Mouse (Mus musculus): ENCODE data around the gene Sec24d. TPM values are rescaled to one million over a fixed set of nuclear protein-coding genes. Genes with fewer than 3 reads are reported as not detected.

Gene Sec24d
- polyA plus RNA-seq, 1 experiment from 2014 or later, result 59.4 TPM

GRCm38 (mm10) chr3:123324326-123324725, 57.1 kb downstream of the Sec24d start:
- ATAC-seq (ENCODE audit: low FRiP score, low TSS enrichment), result no peak
- no peak overlapping the region for H3K9ac ChIP-seq (ENCODE audit: low read depth, low read length)
- no peaks in the 10 kb centered on the region for H3K9me3 ChIP-seq (ENCODE audit: control insufficient read depth, low read length)
- H3K4me1 ChIP-seq (ENCODE audit: control insufficient read depth, insufficient read depth, low read length), result no peaks in the 10 kb centered on the region
- H3K27me3 ChIP-seq (ENCODE audit: control insufficient read depth, insufficient read depth, low read length), result no peaks in the 10 kb centered on the region
- WGBS, result 71% methylated on average over 4 of the region's 4 CpGs
- H3K36me3 ChIP-seq (ENCODE audit: control insufficient read depth, insufficient read depth, low read length), result peaks cover 4% of the 10 kb centered on the region; the same call in 1 of the 2 replicates
- H3K4me3 ChIP-seq (ENCODE audit: low read length), result no peak overlapping the region
- 0 out of 2 replicates have a peak overlapping the region, but pooled peaks have one; percentile 79 for H3K27ac ChIP-seq (ENCODE audit: low read depth, low read length)
- H3K4me2 ChIP-seq (replicated peaks; ENCODE audit: low read depth, low read length), result no peak overlapping the region

GRCm38 (mm10) chr3:123329251-123329650, 62.0 kb downstream of the Sec24d start:
- Histone ChIP-seq H3K27ac (ENCODE audit: low read depth, low read length) (peak overlapping the region; percentile 51; the same call in 1 of the 2 replicates), H3K9me3 (ENCODE audit: control insufficient read depth, low read length) (no peaks in the 10 kb centered on the region), H3K9ac (ENCODE audit: low read depth, low read length) (no peak overlapping the region), H3K4me2 (replicated peaks; ENCODE audit: low read depth, low read length) (no peak overlapping the region), H3K27me3 (ENCODE audit: control insufficient read depth, insufficient read depth, low read length) (no peaks in the 10 kb centered on the region), H3K36me3 (ENCODE audit: control insufficient read depth, insufficient read depth, low read length) (peaks cover 4% of the 10 kb centered on the region; the same call in 1 of the 2 replicates), H3K4me1 (ENCODE audit: control insufficient read depth, insufficient read depth, low read length) (0 out of 2 replicates have a peak, but pooled peaks cover 5% of the 10 kb centered on the region), H3K4me3 (ENCODE audit: low read length) (no peak overlapping the region)
- ATAC-seq (ENCODE audit: low FRiP score, low TSS enrichment), result no peak
- 59% methylated on average over 6 of the region's 6 CpGs for WGBS

GRCm38 (mm10) chr3:123330221-123330620, 63.0 kb downstream of the Sec24d start:
- no peak overlapping the region for H3K4me3 ChIP-seq (ENCODE audit: low read length)
- peak overlapping the region; percentile 2; the same call in 1 of the 2 replicates for H3K27ac ChIP-seq (ENCODE audit: low read depth, low read length)
- H3K36me3 ChIP-seq (ENCODE audit: control insufficient read depth, insufficient read depth, low read length), result peaks cover 4% of the 10 kb centered on the region; the same call in 1 of the 2 replicates
- H3K9ac ChIP-seq (ENCODE audit: low read depth, low read length), result no peak overlapping the region
- no peaks in the 10 kb centered on the region for H3K27me3 ChIP-seq (ENCODE audit: control insufficient read depth, insufficient read depth, low read length)
- 62% methylated on average over 4 of the region's 4 CpGs for WGBS
- H3K4me2 ChIP-seq (replicated peaks; ENCODE audit: low read depth, low read length), result no peak overlapping the region
- H3K4me1 ChIP-seq (ENCODE audit: control insufficient read depth, insufficient read depth, low read length), result 0 out of 2 replicates have a peak, but pooled peaks cover 5% of the 10 kb centered on the region
- H3K9me3 ChIP-seq (ENCODE audit: control insufficient read depth, low read length), result no peaks in the 10 kb centered on the region
- ATAC-seq (ENCODE audit: low FRiP score, low TSS enrichment), result 0 out of 2 replicates have a peak, but pooled peaks have one; percentile 40

GRCm38 (mm10) chr3:123332330-123333054, 65.2 kb downstream of the Sec24d start:
- peak overlapping the region; percentile 57; the same call in 1 of the 2 replicates for H3K27ac ChIP-seq (ENCODE audit: low read depth, low read length)
- 75% methylated on average over 2 of the region's 2 CpGs for WGBS
- no peak overlapping the region for H3K4me3 ChIP-seq (ENCODE audit: low read length)
- no peak overlapping the region for H3K4me2 ChIP-seq (replicated peaks; ENCODE audit: low read depth, low read length)
- ATAC-seq (ENCODE audit: low FRiP score, low TSS enrichment), result no peak; the same call in 1 of the 2 replicates
- H3K9me3 ChIP-seq (ENCODE audit: control insufficient read depth, low read length), result no peaks in the 10 kb centered on the region
- no peaks in the 10 kb centered on the region for H3K27me3 ChIP-seq (ENCODE audit: control insufficient read depth, insufficient read depth, low read length)
- peaks cover 4% of the 10 kb centered on the region; the same call in 1 of the 2 replicates for H3K36me3 ChIP-seq (ENCODE audit: control insufficient read depth, insufficient read depth, low read length)
- H3K9ac ChIP-seq (ENCODE audit: low read depth, low read length), result no peak overlapping the region
- 0 out of 2 replicates have a peak, but pooled peaks cover 8% of the 10 kb centered on the region for H3K4me1 ChIP-seq (ENCODE audit: control insufficient read depth, insufficient read depth, low read length)

DNA sequence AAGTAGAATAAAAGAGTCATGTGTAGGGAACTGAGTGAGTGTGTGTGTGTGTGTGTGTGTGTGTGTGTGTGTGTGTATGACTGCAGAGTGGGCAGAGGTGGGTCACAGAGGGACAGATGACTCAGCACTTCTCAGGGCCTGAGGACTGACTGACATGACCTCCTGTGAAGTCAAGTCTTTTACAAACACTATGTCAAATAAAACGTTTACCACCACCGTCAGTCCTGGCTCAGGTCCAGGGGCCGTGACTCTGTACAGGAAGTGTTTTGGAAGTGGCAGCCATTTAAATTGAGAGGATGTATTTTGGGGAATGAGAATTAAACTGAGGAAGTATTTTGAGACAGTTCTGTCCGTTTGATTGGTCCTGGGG, 65.8 kb downstream of the Sec24d start:
- ATAC-seq (ENCODE audit: low FRiP score, low TSS enrichment), result peak; percentile 21; the same call in 1 of the 2 replicates
- Histone ChIP-seq H3K4me1 (ENCODE audit: control insufficient read depth, insufficient read depth, low read length) (peaks cover 11% of the 10 kb centered on the region; the same call in 1 of the 2 replicates), H3K27me3 (ENCODE audit: control insufficient read depth, insufficient read depth, low read length) (no peaks in the 10 kb centered on the region), H3K27ac (ENCODE audit: low read depth, low read length) (peak overlapping the region; percentile 57; the same call in 1 of the 2 replicates), H3K9ac (ENCODE audit: low read depth, low read length) (no peak overlapping the region), H3K9me3 (ENCODE audit: control insufficient read depth, low read length) (no peaks in the 10 kb centered on the region), H3K4me2 (replicated peaks; ENCODE audit: low read depth, low read length) (no peak overlapping the region), H3K4me3 (ENCODE audit: low read length) (no peak overlapping the region), H3K36me3 (ENCODE audit: control insufficient read depth, insufficient read depth, low read length) (peaks cover 4% of the 10 kb centered on the region; the same call in 1 of the 2 replicates)
- WGBS, result 22% methylated on average over 4 of the region's 4 CpGs

DNA sequence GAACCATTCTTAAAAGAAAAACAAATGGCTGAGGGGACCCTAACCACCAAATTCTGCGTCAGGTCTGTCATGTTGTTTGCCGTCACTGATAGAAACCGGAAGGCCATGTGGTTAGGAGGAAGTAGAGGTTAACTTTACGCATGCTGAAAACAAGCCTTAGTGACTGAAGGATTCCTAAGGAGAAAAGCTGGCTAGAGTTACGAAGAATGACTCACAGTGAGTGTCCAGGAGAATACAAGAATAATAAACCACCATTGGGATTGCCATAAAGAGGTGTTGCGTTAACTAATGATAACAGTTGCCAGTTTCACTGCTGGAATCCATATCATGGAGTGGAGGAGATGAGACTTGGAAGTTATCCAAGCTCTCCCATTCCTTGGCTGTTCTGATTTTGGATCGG, 67.7 kb downstream of the Sec24d start:
- no peak for ATAC-seq (ENCODE audit: low FRiP score, low TSS enrichment)
- 50% methylated on average over 7 of the region's 7 CpGs for WGBS
- H3K36me3 ChIP-seq (ENCODE audit: control insufficient read depth, insufficient read depth, low read length), result no peaks in the 10 kb centered on the region; the same call in 1 of the 2 replicates
- H3K27me3 ChIP-seq (ENCODE audit: control insufficient read depth, insufficient read depth, low read length), result no peaks in the 10 kb centered on the region
- no peak overlapping the region for H3K4me2 ChIP-seq (replicated peaks; ENCODE audit: low read depth, low read length)
- H3K4me1 ChIP-seq (ENCODE audit: control insufficient read depth, insufficient read depth, low read length), result peaks cover 14% of the 10 kb centered on the region; the same call in 1 of the 2 replicates
- no peak overlapping the region for H3K4me3 ChIP-seq (ENCODE audit: low read length)
- H3K27ac ChIP-seq (ENCODE audit: low read depth, low read length), result peak overlapping the region; percentile 60; the same call in 1 of the 2 replicates
- H3K9me3 ChIP-seq (ENCODE audit: control insufficient read depth, low read length), result no peaks in the 10 kb centered on the region
- H3K9ac ChIP-seq (ENCODE audit: low read depth, low read length), result no peak overlapping the region

- ATAC-seq (ENCODE audit: low FRiP score, low TSS enrichment), result peak; percentile 26; the same call in 1 of the 2 replicates
- Histone ChIP-seq H3K9me3 (ENCODE audit: control insufficient read depth, low read length) (no peaks in the 10 kb centered on the region), H3K27me3 (ENCODE audit: control insufficient read depth, insufficient read depth, low read length) (no peaks in the 10 kb centered on the region), H3K9ac (ENCODE audit: low read depth, low read length) (no peak overlapping the region), H3K4me2 (replicated peaks; ENCODE audit: low read depth, low read length) (no peak overlapping the region), H3K4me1 (ENCODE audit: control insufficient read depth, insufficient read depth, low read length) (peaks cover 14% of the 10 kb centered on the region; the same call in 1 of the 2 replicates), H3K36me3 (ENCODE audit: control insufficient read depth, insufficient read depth, low read length) (peaks cover 3% of the 10 kb centered on the region; the same call in 1 of the 2 replicates), H3K4me3 (ENCODE audit: low read length) (no peak overlapping the region), H3K27ac (ENCODE audit: low read depth, low read length) (no peak overlapping the region)
- 52% methylated on average over 3 of the region's 3 CpGs for WGBS
Measured at GRCm38 (mm10) chr3:123335480-123335879, 68.2 kb downstream of the Sec24d start.

DNA sequence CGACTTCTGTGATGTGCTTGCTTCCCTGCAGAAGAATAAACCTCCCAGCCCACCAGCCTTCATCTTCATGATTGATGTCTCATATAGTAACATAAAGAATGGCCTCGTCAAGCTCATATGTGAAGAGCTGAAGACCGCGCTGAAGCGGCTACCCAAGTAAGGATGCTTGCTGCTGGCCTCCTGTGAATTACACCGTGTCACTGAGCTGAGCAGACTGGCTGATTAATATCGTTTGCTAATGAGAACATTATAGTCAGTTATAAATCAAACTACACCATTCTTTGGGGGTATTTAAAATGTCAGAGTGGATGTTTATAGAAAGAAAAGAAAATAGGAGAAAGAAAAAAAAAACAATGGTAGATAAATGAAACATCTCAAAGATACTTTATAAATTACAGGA, 69.2 kb downstream of the Sec24d start:
- Histone ChIP-seq H3K4me1 (ENCODE audit: control insufficient read depth, insufficient read depth, low read length) (peaks cover 14% of the 10 kb centered on the region; the same call in 1 of the 2 replicates), H3K4me2 (replicated peaks; ENCODE audit: low read depth, low read length) (no peak overlapping the region), H3K4me3 (ENCODE audit: low read length) (no peak overlapping the region), H3K9me3 (ENCODE audit: control insufficient read depth, low read length) (no peaks in the 10 kb centered on the region), H3K36me3 (ENCODE audit: control insufficient read depth, insufficient read depth, low read length) (peaks cover 3% of the 10 kb centered on the region; the same call in 1 of the 2 replicates), H3K9ac (ENCODE audit: low read depth, low read length) (no peak overlapping the region), H3K27me3 (ENCODE audit: control insufficient read depth, insufficient read depth, low read length) (no peaks in the 10 kb centered on the region), H3K27ac (ENCODE audit: low read depth, low read length) (no peak overlapping the region)
- WGBS, result 32% methylated on average over 7 of the region's 7 CpGs
- ATAC-seq (ENCODE audit: low FRiP score, low TSS enrichment), result peak; percentile 81

GRCm38 (mm10) chr3:123336951-123337350, 69.7 kb downstream of the Sec24d start:
- Histone ChIP-seq H3K4me1 (ENCODE audit: control insufficient read depth, insufficient read depth, low read length) (peaks cover 14% of the 10 kb centered on the region; the same call in 1 of the 2 replicates), H3K36me3 (ENCODE audit: control insufficient read depth, insufficient read depth, low read length) (peaks cover 3% of the 10 kb centered on the region; the same call in 1 of the 2 replicates), H3K27me3 (ENCODE audit: control insufficient read depth, insufficient read depth, low read length) (no peaks in the 10 kb centered on the region), H3K9me3 (ENCODE audit: control insufficient read depth, low read length) (no peaks in the 10 kb centered on the region), H3K4me3 (ENCODE audit: low read length) (no peak overlapping the region), H3K9ac (ENCODE audit: low read depth, low read length) (no peak overlapping the region), H3K4me2 (replicated peaks; ENCODE audit: low read depth, low read length) (no peak overlapping the region), H3K27ac (ENCODE audit: low read depth, low read length) (peak overlapping the region; percentile 69; the same call in 1 of the 2 replicates)
- 67% methylated on average over 5 of the region's 5 CpGs for WGBS
- ATAC-seq (ENCODE audit: low FRiP score, low TSS enrichment), result no peak

Measured in kidney, embryonic 14.5 days (tissue).